Mouse (Mus musculus) liver, embryonic 14.5 days (tissue): ENCODE results near the gene Duoxa2.

Source experiments
- CTCF ChIP-seq: IDR thresholded peaks from 2 replicates; pipeline ENCODE4 v1.5.1; 2016; ENCODE audit warnings: antibody characterized with exemption, low read depth, control low read depth
- EP300 ChIP-seq: IDR thresholded peaks from 2 replicates; pipeline ENCODE4 v1.6.1; 2016; ENCODE audit warnings: antibody characterized with exemption, low read depth

DNA sequence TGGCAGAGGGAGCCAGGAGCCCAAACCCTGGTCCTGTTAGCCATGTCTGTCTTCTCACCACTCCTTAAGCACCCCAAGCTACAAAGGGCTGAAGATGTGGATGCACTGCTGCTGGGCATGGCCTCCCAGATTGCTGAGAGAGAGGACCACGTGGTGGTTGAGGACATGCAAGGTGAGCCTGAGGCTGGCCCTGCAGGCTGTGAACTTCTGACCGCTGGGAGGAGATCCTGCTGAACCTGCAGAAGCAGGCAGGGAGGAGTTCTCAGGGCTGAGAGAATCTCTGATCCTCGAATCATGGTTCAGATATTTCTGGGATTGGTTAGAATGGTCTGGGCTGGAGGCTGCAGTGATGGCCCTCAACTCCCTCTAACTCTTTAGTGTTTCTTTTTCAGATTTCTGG, 25.3 kb downstream of the Duoxa2 start:
- TF ChIP-seq CTCF, result no peak
- no peak for TF ChIP-seq EP300
